Mouse (Mus musculus) stomach, postnatal 0 days (tissue): ENCODE results near the gene Slc8a2.

Experiments
- CTCF ChIP-seq: IDR thresholded peaks from 2 replicates; pipeline ENCODE4 v1.5.1; 2016; ENCODE audit warnings: antibody characterized with exemption, low read depth, mild to moderate bottlenecking, moderate library complexity
- EP300 ChIP-seq: optimal IDR thresholded peaks from 2 replicates; pipeline ENCODE3; 2016; ENCODE audit warnings: antibody characterized with exemption

DNA sequence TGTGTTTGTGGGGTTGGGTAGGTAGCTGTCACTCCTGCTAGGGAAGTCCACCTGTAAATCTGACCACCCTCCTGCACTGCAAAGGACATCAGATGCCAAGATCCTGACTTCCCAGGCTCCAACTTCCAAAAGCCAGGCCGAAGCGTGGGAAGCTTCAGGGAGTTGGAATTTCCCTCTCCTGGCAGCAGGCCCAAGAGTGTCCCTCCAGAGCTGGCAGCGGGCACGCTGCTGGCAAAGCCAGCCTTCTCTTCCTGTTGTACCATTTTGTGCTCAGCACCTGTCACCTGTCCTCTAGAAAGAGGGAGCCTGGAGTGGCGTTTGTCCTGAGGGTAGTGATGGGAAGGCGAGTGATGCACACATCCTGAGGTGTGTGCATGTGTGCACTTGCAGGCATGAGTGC, 1.3 kb upstream of the Slc8a2 start:
- TF ChIP-seq CTCF, result no peak
- TF ChIP-seq EP300, result no peak
